Mouse (Mus musculus) liver, adult 2 months (tissue): ENCODE results near the gene Sult4a1.

ENCODE experiments used
- CTCF ChIP-seq: fragments of 200-500 bp; IDR thresholded peaks from 2 replicates; pipeline ENCODE4 v1.5.1; 2011; ENCODE audit warnings: low read depth, low read length, control low read depth
- POLR2A ChIP-seq: fragments of 200-500 bp; IDR thresholded peaks from 2 replicates; pipeline ENCODE4 v1.6.1; 2011; ENCODE audit warnings: low read length, control low read depth; ENCODE audit not compliant: insufficient read depth; ENCODE audit errors: extremely low read depth

- TF ChIP-seq CTCF (no peak), POLR2A (no peak)
Measured at GRCm38 (mm10) chr15:84133440-84133839, 27.9 kb upstream of the Sult4a1 start.
